Mouse (Mus musculus) spleen, adult 2 months (tissue): ENCODE measurements around the gene Grid2. TPM values are rescaled to one million over a fixed set of nuclear protein-coding genes. Genes with fewer than 3 reads are reported as not detected.

ENCODE experiments used
- DNase-seq, 2 experiments: peaks; one replicate each; pipeline versions ENCODE4 v3.0.0 to v3.0.0-alpha.2; 2012 to 2021; ENCODE audit warnings: low spot score in 2 of 2, low read depth in 1 of 2
- H3K27ac ChIP-seq: fragments of 200-500 bp; 2 replicates; pipeline ENCODE4 v1.5.1; 2012; ENCODE audit warnings: low read length, inconsistent platforms; ENCODE audit not compliant: insufficient read depth
- H3K27me3 ChIP-seq: fragments of 200-500 bp; 2 replicates; pipeline ENCODE4 v1.6.1; 2012; ENCODE audit warnings: mild to moderate bottlenecking, moderate library complexity, low read length, inconsistent platforms; ENCODE audit not compliant: control insufficient read depth, insufficient read depth
- H3K36me3 ChIP-seq: fragments of 200-500 bp; 2 replicates; pipeline ENCODE4 v1.6.1; 2012; ENCODE audit warnings: mild to moderate bottlenecking, low read length, inconsistent platforms; ENCODE audit not compliant: control insufficient read depth, insufficient read depth
- H3K4me1 ChIP-seq: fragments of 200-500 bp; 2 replicates; pipeline ENCODE4 v1.6.1; 2011; ENCODE audit warnings: inconsistent platforms; ENCODE audit not compliant: control insufficient read depth, insufficient read depth, insufficient read length
- H3K4me3 ChIP-seq: fragments of 200-500 bp; 2 replicates; pipeline ENCODE4 v1.5.1; 2011; ENCODE audit warnings: mild to moderate bottlenecking, inconsistent platforms; ENCODE audit not compliant: insufficient read depth, insufficient read length; ENCODE audit errors: extremely low read depth
- CTCF ChIP-seq: fragments of 200-500 bp; IDR thresholded peaks from 2 replicates; pipeline ENCODE4 v1.5.1; 2011; ENCODE audit warnings: mild to moderate bottlenecking, inconsistent platforms; ENCODE audit not compliant: insufficient read depth, insufficient read length, insufficient replicate concordance; ENCODE audit errors: extremely low read depth
- POLR2A ChIP-seq: fragments of 200-500 bp; IDR thresholded peaks from 2 replicates; pipeline ENCODE4 v1.6.1; 2011; ENCODE audit warnings: low read depth, low read length, inconsistent platforms
- WGBS: fragments of 180-500 bp; shearing (Covaris S2); methylation state at CpG from one replicate; pipeline ENCODE4 v1.1.7; 2018; 5-methylcytosine and 5-hydroxymethylcytosine counted together
- polyA plus RNA-seq: library from polyadenylated mRNA; depleted of rRNA; stranded (reverse); fragments of >200 nt; gene quantifications from 2 replicates; pipeline ENCODE4 v1.2.3, GENCODE M21; 2012

The Grid2 gene
- polyA plus RNA-seq, 1 experiment, result 0.07 TPM

- DNase-seq, result no peak
- H3K4me3 ChIP-seq, result no peak overlapping the region
- 91% methylated on average over 1 of the region's 1 CpGs for WGBS
- H3K36me3 ChIP-seq, result no peaks in the 10 kb centered on the region
- TF ChIP-seq CTCF, result no peak
- TF ChIP-seq POLR2A, result no peak
- H3K4me1 ChIP-seq, result no peaks in the 10 kb centered on the region
- no peak overlapping the region for H3K27ac ChIP-seq
- H3K27me3 ChIP-seq, result no peaks in the 10 kb centered on the region
These were observed 1071.3 kb downstream of the Grid2 start for GRCm38 (mm10) chr6:64326936-64327335.

- Histone ChIP-seq H3K36me3 (no peaks in the 10 kb centered on the region), H3K4me3 (no peak overlapping the region), H3K27ac (no peak overlapping the region), H3K27me3 (no peaks in the 10 kb centered on the region), H3K4me1 (no peaks in the 10 kb centered on the region)
- DNase-seq, result no peak
- no peak for TF ChIP-seq CTCF
- no peak for TF ChIP-seq POLR2A
- WGBS, result 73% methylated on average over 3 of the region's 3 CpGs
These were observed 1072.2 kb downstream of the Grid2 start for GRCm38 (mm10) chr6:64327876-64328275.

GRCm38 (mm10) chr6:64398413-64399098 is 1142.9 kb downstream of the Grid2 start:
- no peaks in the 10 kb centered on the region for H3K27me3 ChIP-seq
- no peaks in the 10 kb centered on the region for H3K36me3 ChIP-seq
- WGBS, result 86% methylated on average over 4 of the region's 4 CpGs
- no peak overlapping the region for H3K27ac ChIP-seq
- no peaks in the 10 kb centered on the region for H3K4me1 ChIP-seq
- no peak overlapping the region for H3K4me3 ChIP-seq
- TF ChIP-seq CTCF (no peak), POLR2A (no peak)
- no peak for DNase-seq

- Histone ChIP-seq H3K4me3 (no peak overlapping the region), H3K27me3 (no peaks in the 10 kb centered on the region), H3K27ac (no peak overlapping the region), H3K4me1 (no peaks in the 10 kb centered on the region), H3K36me3 (no peaks in the 10 kb centered on the region)
- no peak for DNase-seq
- TF ChIP-seq POLR2A (no peak), CTCF (no peak)
These were observed 1172.0 kb downstream of the Grid2 start for GRCm38 (mm10) chr6:64427658-64428057.

GRCm38 (mm10) chr6:64428898-64429297 is 1173.2 kb downstream of the Grid2 start:
- 57% methylated on average over 1 of the region's 1 CpGs for WGBS

GRCm38 (mm10) chr6:64448127-64448526 is 1192.5 kb downstream of the Grid2 start:
- TF ChIP-seq CTCF (no peak), POLR2A (no peak)
- DNase-seq, result no peak
- Histone ChIP-seq H3K36me3 (no peaks in the 10 kb centered on the region), H3K27ac (no peak overlapping the region), H3K4me3 (no peak overlapping the region), H3K4me1 (no peaks in the 10 kb centered on the region), H3K27me3 (no peaks in the 10 kb centered on the region)
- WGBS, result 82% methylated on average over 5 of the region's 5 CpGs

More at GRCm38 (mm10) chr6:64428898-64429297, 1173.2 kb downstream of the Grid2 start:
- DNase-seq, result no peak
- TF ChIP-seq POLR2A (no peak), CTCF (no peak)
- Histone ChIP-seq H3K4me1 (no peaks in the 10 kb centered on the region), H3K27ac (no peak overlapping the region), H3K27me3 (no peaks in the 10 kb centered on the region), H3K4me3 (no peak overlapping the region), H3K36me3 (no peaks in the 10 kb centered on the region)

GRCm38 (mm10) chr6:64448864-64449355 is 1193.2 kb downstream of the Grid2 start:
- 86% methylated on average over 4 of the region's 4 CpGs for WGBS
- Histone ChIP-seq H3K36me3 (no peaks in the 10 kb centered on the region), H3K27ac (no peak overlapping the region), H3K27me3 (no peaks in the 10 kb centered on the region), H3K4me1 (no peaks in the 10 kb centered on the region), H3K4me3 (no peak overlapping the region)
- no peak for DNase-seq
- TF ChIP-seq CTCF, result no peak
